Comparison of ENCODE assay signal across 18 mouse cellular contexts in the genomic region with DNA sequence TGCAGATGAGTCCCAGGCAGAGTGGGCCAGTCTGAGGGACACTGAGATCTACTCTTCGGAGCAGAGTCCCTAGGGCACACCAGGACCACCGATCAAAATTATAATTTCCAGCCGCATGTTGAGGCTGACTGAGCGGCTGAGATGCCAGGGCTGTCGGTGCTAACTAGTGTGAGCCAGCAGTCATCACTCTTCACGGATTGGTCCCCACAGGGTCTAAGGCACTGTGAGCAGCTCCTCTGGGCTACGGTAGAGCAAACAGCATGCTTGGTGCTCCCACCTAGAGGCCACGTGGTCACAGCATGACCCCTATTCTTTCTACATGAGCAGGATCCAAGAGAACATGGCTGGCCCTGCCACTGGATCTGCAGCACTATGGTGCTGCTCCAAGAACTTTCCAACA. TPM values are rescaled to one million over a fixed set of nuclear protein-coding genes. Genes with fewer than 3 reads are reported as not detected.
A peak's percentile ranks its signal among the peaks of the same experiment; 100 is the strongest.
DNase-seq lines count a peak whose midpoint lies in the region; ATAC-seq and TF ChIP-seq lines count a peak whose summit lies in the region.
"Had no signal": no experiment of that assay in that cellular context is flagged by ENCODE, and none has a peak within 500 bp of the region (broad histone marks: within the 10 kb centered on the region; RNA-seq: fewer than 3 reads in every experiment).

No protein-coding gene starts in this region.

- TF ChIP-seq EP300 in stomach, postnatal 0 days (optimal IDR thresholded peaks at IDR 0.05): no peak

- H3K4me1 ChIP-seq in kidney, embryonic 14.5 days (ENCODE audit: control insufficient read depth, insufficient read depth, low read length): peaks cover 6% of the 10 kb centered on the region
- peaks cover 10% of the 10 kb centered on the region for H3K4me1 ChIP-seq in stomach, embryonic 15.5 days
- 0 out of 2 replicates have a peak, but pooled peaks cover 2% of the 10 kb centered on the region for H3K4me1 ChIP-seq in stomach, postnatal 0 days (replicated peaks; ENCODE audit: control insufficient read depth, insufficient read depth)

- H3K36me3 ChIP-seq in kidney, embryonic 14.5 days (ENCODE audit: control insufficient read depth, insufficient read depth, low read length): peaks cover 5% of the 10 kb centered on the region; the same call in 1 of the 2 replicates
- peaks cover 10% of the 10 kb centered on the region; the same call in 1 of the 2 replicates for H3K36me3 ChIP-seq in stomach, embryonic 15.5 days
- H3K36me3 ChIP-seq in stomach, postnatal 0 days (ENCODE audit: control insufficient read depth, insufficient read depth, low read length): no peaks in the 10 kb centered on the region

- ATAC-seq in kidney, embryonic 14.5 days (ENCODE audit: low FRiP score, low TSS enrichment): no peak
- no peak for ATAC-seq in stomach, embryonic 15.5 days (ENCODE audit: insufficient read depth, low FRiP score, low read depth)
- ATAC-seq in stomach, postnatal 0 days (ENCODE audit: low FRiP score, low TSS enrichment): no peak
- ATAC-seq: intestine, embryonic 16.5 days had no signal

- no peak for TF ChIP-seq CTCF in stomach, postnatal 0 days (IDR thresholded peaks at IDR 0.05; ENCODE audit: low read depth)

- DNase-seq in heart, adult 11 months: peak; percentile 89
- no peak for DNase-seq in heart, adult 8-10 months (ENCODE audit: low spot score)
- no peak for DNase-seq in kidney, adult 9 months
- DNase-seq in stomach, postnatal 0 days (ENCODE audit: low spot score): no peak
- DNase-seq in layer of hippocampus, adult 8-10 months (ENCODE audit: low spot score in 2 of 2): no peak
- DNase-seq: cerebellum, adult 11 months; cerebellum, postnatal 36 days; heart, adult 18-20 months; right cerebral cortex, postnatal 25 days had no signal

- H3K9ac ChIP-seq in kidney, embryonic 14.5 days (ENCODE audit: low read depth, low read length): 0 out of 2 replicates have a peak overlapping the region, but pooled peaks have one; percentile 2
- no peak overlapping the region for H3K9ac ChIP-seq in stomach, embryonic 15.5 days
- no peak overlapping the region for H3K9ac ChIP-seq in stomach, postnatal 0 days (ENCODE audit: low read length)

- H3K4me2 ChIP-seq in kidney, embryonic 14.5 days (replicated peaks; ENCODE audit: low read depth, low read length): no peak overlapping the region
- H3K4me2 ChIP-seq in stomach, embryonic 15.5 days: no peak overlapping the region
- H3K4me2 ChIP-seq in stomach, postnatal 0 days (replicated peaks; ENCODE audit: low read depth): no peak overlapping the region

- H3K9me3 ChIP-seq in kidney, embryonic 14.5 days (ENCODE audit: control insufficient read depth, low read length): no peaks in the 10 kb centered on the region
- no peaks in the 10 kb centered on the region for H3K9me3 ChIP-seq in stomach, embryonic 15.5 days
- H3K9me3 ChIP-seq in stomach, postnatal 0 days (ENCODE audit: control insufficient read depth, low read length): no peaks in the 10 kb centered on the region

- H3K27me3 ChIP-seq in kidney, embryonic 14.5 days (ENCODE audit: control insufficient read depth, insufficient read depth, low read length): no peaks in the 10 kb centered on the region
- H3K27me3 ChIP-seq in stomach, embryonic 15.5 days (replicated peaks): no peaks in the 10 kb centered on the region
- no peaks in the 10 kb centered on the region for H3K27me3 ChIP-seq in stomach, postnatal 0 days (ENCODE audit: control insufficient read depth, insufficient read depth, low read length)

- H3K27ac ChIP-seq in kidney, embryonic 14.5 days (ENCODE audit: low read depth, low read length): no peak overlapping the region
- peak overlapping the region; percentile 12; the same call in 1 of the 2 replicates for H3K27ac ChIP-seq in stomach, embryonic 15.5 days
- no peak overlapping the region for H3K27ac ChIP-seq in stomach, postnatal 0 days (replicated peaks)
- H3K27ac ChIP-seq: gastrocnemius, adult 2 months had no signal

- WGBS in kidney, embryonic 14.5 days: 59% methylated on average over 8 of the region's 8 CpGs
- WGBS in stomach, embryonic 15.5 days: 70% methylated on average over 8 of the region's 8 CpGs
- 73% methylated on average over 8 of the region's 8 CpGs for WGBS in stomach, postnatal 0 days

- no peak overlapping the region for H3K4me3 ChIP-seq in kidney, embryonic 14.5 days (ENCODE audit: low read length)
- H3K4me3 ChIP-seq in stomach, embryonic 15.5 days (replicated peaks): no peak overlapping the region
- no peak overlapping the region for H3K4me3 ChIP-seq in stomach, postnatal 0 days (ENCODE audit: low read depth, low read length)
- H3K4me3 ChIP-seq: gastrocnemius, adult 2 months had no signal

RNA-seq across cellular contexts. Expression of a gene that starts 28.5 kb away (rescaled TPM):
- 10 to 100 TPM in 3 of 4 experiments, 1 to 10 TPM in 1; 9.4 to 14.7 (median 10.7) TPM for total RNA-seq in heart, adult 8-10 months (2022)
- 15.7 and 19.2 TPM in 2 replicates for polyA plus RNA-seq in kidney, embryonic 14.5 days (2014; fragmentation: Nextera tagmentation; extraction: Ambion mirVana)
- 18.9 and 21.1 TPM in 2 replicates for polyA plus RNA-seq in stomach, embryonic 15.5 days (2015; fragmentation: Nextera tagmentation; extraction: Ambion mirVana)
- 7.8 and 9.0 TPM in 2 replicates for polyA plus RNA-seq in stomach, postnatal 0 days (2015; fragmentation: Nextera tagmentation; extraction: Ambion mirVana)
- total RNA-seq in layer of hippocampus, adult 8-10 months (2022): 10 to 100 TPM; 17.3 to 21.8 (median 19.3) TPM
- total RNA-seq: hematopoietic stem cell, adult 5-6 weeks had no signal

RNA-seq across cellular contexts. Expression of a gene that starts 28.8 kb away (rescaled TPM):
- not detected for total RNA-seq in heart, adult 8-10 months (2022)
- 0.20 TPM in 1 of 2 replicates, not detected in the other for polyA plus RNA-seq in kidney, embryonic 14.5 days (2014; fragmentation: Nextera tagmentation; extraction: Ambion mirVana)
- 1.4 and 2.3 TPM in 2 replicates for polyA plus RNA-seq in stomach, embryonic 15.5 days (2015; fragmentation: Nextera tagmentation; extraction: Ambion mirVana)
- polyA plus RNA-seq in stomach, postnatal 0 days (2015; fragmentation: Nextera tagmentation; extraction: Ambion mirVana): 0.57 and 0.71 TPM in 2 replicates
- not detected for total RNA-seq in layer of hippocampus, adult 8-10 months (2022)
- total RNA-seq: heart, adult 18-20 months; hematopoietic stem cell, adult 5-6 weeks; layer of hippocampus, postnatal 14 days; left cerebral cortex, postnatal 10 days; liver, adult 2 months had no signal
- polyA plus RNA-seq: midbrain, embryonic 14.5 days had no signal

RNA-seq across cellular contexts. Expression of a gene that starts 34.9 kb away (rescaled TPM):
- 10 to 100 TPM in 1 of 4 experiments, 1 to 10 TPM in 3; 7.3 to 10.3 (median 8.4) TPM for total RNA-seq in heart, adult 8-10 months (2022)
- polyA plus RNA-seq in kidney, embryonic 14.5 days (2014; fragmentation: Nextera tagmentation; extraction: Ambion mirVana): 4.1 and 8.3 TPM in 2 replicates
- 9.3 and 10.7 TPM in 2 replicates for polyA plus RNA-seq in stomach, embryonic 15.5 days (2015; fragmentation: Nextera tagmentation; extraction: Ambion mirVana)
- polyA plus RNA-seq in stomach, postnatal 0 days (2015; fragmentation: Nextera tagmentation; extraction: Ambion mirVana): 5.5 and 6.4 TPM in 2 replicates
- total RNA-seq in layer of hippocampus, adult 8-10 months (2022): 10 to 100 TPM in 2 of 4 experiments, 1 to 10 TPM in 2; 9.8 to 11.6 (median 10.1) TPM

RNA-seq across cellular contexts. Expression of a gene that starts 44.0 kb away (rescaled TPM):
- total RNA-seq in heart, adult 8-10 months (2022): 10 to 100 TPM; 58.6 to 70.1 (median 65.8) TPM
- polyA plus RNA-seq in kidney, embryonic 14.5 days (2014; fragmentation: Nextera tagmentation; extraction: Ambion mirVana): 98.4 and 111 TPM in 2 replicates
- 79.3 and 86.5 TPM in 2 replicates for polyA plus RNA-seq in stomach, embryonic 15.5 days (2015; fragmentation: Nextera tagmentation; extraction: Ambion mirVana)
- polyA plus RNA-seq in stomach, postnatal 0 days (2015; fragmentation: Nextera tagmentation; extraction: Ambion mirVana): 75.3 and 83.8 TPM in 2 replicates
- 10 to 100 TPM; 47.3 to 59.9 (median 56.1) TPM for total RNA-seq in layer of hippocampus, adult 8-10 months (2022)

RNA-seq across cellular contexts. Expression of a gene that starts 57.4 kb away (rescaled TPM):
- 10 to 100 TPM in 2 of 4 experiments, 1 to 10 TPM in 2; 9.1 to 11.4 (median 10.3) TPM for total RNA-seq in heart, adult 8-10 months (2022)
- 24.3 and 27.7 TPM in 2 replicates for polyA plus RNA-seq in kidney, embryonic 14.5 days (2014; fragmentation: Nextera tagmentation; extraction: Ambion mirVana)
- polyA plus RNA-seq in stomach, embryonic 15.5 days (2015; fragmentation: Nextera tagmentation; extraction: Ambion mirVana): 18.5 and 19.0 TPM in 2 replicates
- polyA plus RNA-seq in stomach, postnatal 0 days (2015; fragmentation: Nextera tagmentation; extraction: Ambion mirVana): 13.8 and 14.0 TPM in 2 replicates
- total RNA-seq in layer of hippocampus, adult 8-10 months (2022): 10 to 100 TPM; 14.4 to 17.1 (median 14.9) TPM
